Mouse (Mus musculus): ENCODE data around the gene Tmem53.

The Tmem53 gene

GRCm38 (mm10) chr4:117317701-117318190, 66.0 kb downstream of the Tmem53 start:
- no peak for DNase-seq

All from right cerebral cortex, postnatal 25 days (tissue).